Mouse (Mus musculus): ENCODE measurements at regions not wholly inside any gene's neighbourhood (a gene's known extent, or its start where the extent isn't known, plus 50 kb on each side); places are given as distances from the start of the nearest gene placed in this dataset.
A peak's percentile ranks its signal among the peaks of the same experiment; 100 is the strongest.

- no peak for DNase-seq
- TF ChIP-seq CTCF (IDR thresholded peaks at IDR 0.05; ENCODE audit: insufficient read depth, low read length), result no peak
- TF ChIP-seq POLR2A (IDR thresholded peaks at IDR 0.05; ENCODE audit: borderline replicate concordance, extremely low read depth, low read depth, low read length), result no peak
- H3K4me1 ChIP-seq (ENCODE audit: control insufficient read depth, insufficient read depth, low read length), result no peaks in the 10 kb centered on the region
- WGBS, result 77% methylated on average over 7 of the region's 7 CpGs
- no peak overlapping the region for H3K4me3 ChIP-seq (replicated peaks; ENCODE audit: extremely low read depth, low read depth, low read length)
Observed at GRCm38 (mm10) chr17:62546286-62546685, 334.8 kb downstream of the Efna5 start.

- H3K4me1 ChIP-seq (ENCODE audit: control insufficient read depth, insufficient read depth, low read length), result no peaks in the 10 kb centered on the region
- DNase-seq, result no peak
- 33% methylated on average over 9 of the region's 9 CpGs for WGBS
- no peak overlapping the region for H3K4me3 ChIP-seq (replicated peaks; ENCODE audit: extremely low read depth, low read depth, low read length)
- TF ChIP-seq POLR2A (IDR thresholded peaks at IDR 0.05; ENCODE audit: borderline replicate concordance, extremely low read depth, low read depth, low read length) (no peak), CTCF (IDR thresholded peaks at IDR 0.05; ENCODE audit: insufficient read depth, low read length) (no peak)
Observed at GRCm38 (mm10) chr17:62545330-62545729, 335.8 kb downstream of the Efna5 start.

DNA sequence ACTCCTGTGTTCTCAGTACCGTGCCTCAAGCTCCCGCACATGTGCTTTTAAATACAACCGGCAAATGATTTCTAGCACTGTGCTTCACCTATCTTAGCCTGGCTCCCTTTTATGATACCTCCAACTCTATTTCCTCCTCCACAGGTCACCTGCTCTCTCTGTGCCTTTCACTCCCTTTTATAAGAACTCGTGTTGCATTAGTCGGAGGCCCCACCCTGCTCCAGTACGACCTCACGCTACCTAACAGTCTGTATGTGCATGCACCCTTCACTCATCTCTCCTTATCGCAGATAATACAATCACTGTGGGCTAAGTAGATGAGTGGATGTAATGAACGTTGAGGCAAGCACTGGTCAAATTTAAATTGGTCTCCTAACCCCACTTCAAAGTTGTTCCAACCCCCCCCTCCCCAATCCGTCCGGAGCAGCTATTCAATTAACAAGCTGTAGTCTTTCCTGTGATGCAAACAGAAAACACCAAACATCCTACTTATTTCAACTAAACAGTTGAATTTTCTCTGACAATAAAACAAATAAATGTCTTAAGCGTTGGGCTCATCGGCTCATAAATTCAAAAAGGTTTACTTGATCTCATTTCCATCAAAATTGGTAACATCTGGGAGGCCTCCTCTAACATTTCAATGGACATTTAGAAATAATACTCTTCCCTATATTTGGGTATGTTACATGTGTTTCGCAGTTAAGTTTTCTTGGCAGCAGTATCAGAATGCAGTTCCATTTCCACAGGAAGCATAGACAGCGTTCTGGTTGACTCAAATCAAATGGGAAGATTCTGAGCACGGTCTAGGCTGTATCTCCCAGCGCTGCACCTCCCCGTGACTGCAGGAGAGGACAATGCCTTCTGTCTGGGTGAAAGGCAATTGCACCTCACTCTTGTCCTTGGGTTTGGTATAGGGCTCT lies 337.8 kb downstream of the Efna5 start:
- WGBS, result 75% methylated on average over 18 of the region's 18 CpGs
- DNase-seq, result no peak
- no peaks in the 10 kb centered on the region for H3K4me1 ChIP-seq (ENCODE audit: control insufficient read depth, insufficient read depth, low read length)

GRCm38 (mm10) chr17:62529911-62530310 lies 351.2 kb downstream of the Efna5 start:
- DNase-seq, result no peak

More for the DNA sequence above, 337.8 kb downstream of the Efna5 start:
- no peak for TF ChIP-seq POLR2A (IDR thresholded peaks at IDR 0.05; ENCODE audit: borderline replicate concordance, extremely low read depth, low read depth, low read length)
- TF ChIP-seq CTCF (IDR thresholded peaks at IDR 0.05; ENCODE audit: insufficient read depth, low read length), result no peak
- H3K4me3 ChIP-seq (replicated peaks; ENCODE audit: extremely low read depth, low read depth, low read length), result peak overlapping the region; percentile 18

GRCm38 (mm10) chr17:62527556-62527955 lies 353.6 kb downstream of the Efna5 start:
- WGBS, result 71% methylated on average over 2 of the region's 2 CpGs
- Histone ChIP-seq H3K4me1 (ENCODE audit: control insufficient read depth, insufficient read depth, low read length) (no peaks in the 10 kb centered on the region), H3K4me3 (replicated peaks; ENCODE audit: extremely low read depth, low read depth, low read length) (no peak overlapping the region)
- no peak for TF ChIP-seq POLR2A (IDR thresholded peaks at IDR 0.05; ENCODE audit: borderline replicate concordance, extremely low read depth, low read depth, low read length)
- no peak for TF ChIP-seq CTCF (IDR thresholded peaks at IDR 0.05; ENCODE audit: insufficient read depth, low read length)
- no peak for DNase-seq

More at GRCm38 (mm10) chr17:62529911-62530310, 351.2 kb downstream of the Efna5 start:
- WGBS, result 85% methylated on average over 2 of the region's 2 CpGs
- TF ChIP-seq POLR2A (IDR thresholded peaks at IDR 0.05; ENCODE audit: borderline replicate concordance, extremely low read depth, low read depth, low read length), result no peak
- TF ChIP-seq CTCF (IDR thresholded peaks at IDR 0.05; ENCODE audit: insufficient read depth, low read length), result no peak
- H3K4me1 ChIP-seq (ENCODE audit: control insufficient read depth, insufficient read depth, low read length), result no peaks in the 10 kb centered on the region
- no peak overlapping the region for H3K4me3 ChIP-seq (replicated peaks; ENCODE audit: extremely low read depth, low read depth, low read length)

DNA sequence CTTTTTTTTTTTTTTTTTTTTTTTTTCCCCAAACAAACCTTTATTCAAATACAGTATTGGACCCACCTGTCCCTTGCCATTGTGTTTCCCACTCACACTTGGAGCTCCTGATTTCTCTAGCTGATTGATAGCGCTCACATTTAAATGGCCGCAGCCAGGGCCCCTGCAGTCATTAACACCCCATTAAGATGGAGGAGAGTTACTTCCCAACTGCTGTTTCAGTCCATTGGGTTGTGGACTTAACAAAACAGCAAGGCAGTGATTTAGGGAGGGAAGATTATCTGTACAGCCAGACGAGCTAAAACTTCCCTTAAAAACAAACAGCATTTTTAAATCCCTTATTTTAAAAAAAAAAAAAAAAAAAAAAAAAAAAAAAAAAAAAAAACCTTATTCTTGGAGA lies 367.5 kb downstream of the Efna5 start:
- 75% methylated on average over 3 of the region's 3 CpGs for WGBS
- Histone ChIP-seq H3K4me3 (replicated peaks; ENCODE audit: extremely low read depth, low read depth, low read length) (no peak overlapping the region), H3K4me1 (ENCODE audit: control insufficient read depth, insufficient read depth, low read length) (no peaks in the 10 kb centered on the region)
- no peak for DNase-seq
- no peak for TF ChIP-seq POLR2A (IDR thresholded peaks at IDR 0.05; ENCODE audit: borderline replicate concordance, extremely low read depth, low read depth, low read length)

DNA sequence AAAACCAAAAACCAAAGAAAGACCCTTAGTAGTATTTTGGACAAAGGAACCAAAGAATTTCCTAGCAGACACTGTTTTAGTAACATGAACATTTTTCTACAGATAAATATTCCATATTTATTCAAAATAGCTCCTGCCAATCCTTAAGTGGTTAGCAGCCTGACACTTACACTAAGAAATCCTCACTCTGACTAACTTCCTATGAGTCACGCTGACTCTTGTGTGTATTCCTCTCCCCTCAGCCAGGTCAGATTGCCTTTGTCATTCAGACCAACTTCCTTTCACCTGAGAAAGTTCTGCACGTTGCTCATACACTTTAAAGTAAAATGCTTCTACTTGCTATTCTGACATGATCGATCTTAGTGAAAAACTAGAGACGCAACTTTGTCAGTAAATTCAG lies 370.9 kb downstream of the Efna5 start:
- Histone ChIP-seq H3K4me1 (ENCODE audit: control insufficient read depth, insufficient read depth, low read length) (no peaks in the 10 kb centered on the region), H3K4me3 (replicated peaks; ENCODE audit: extremely low read depth, low read depth, low read length) (no peak overlapping the region)
- WGBS, result 72% methylated on average over 4 of the region's 4 CpGs
- no peak for DNase-seq
- no peak for TF ChIP-seq CTCF (IDR thresholded peaks at IDR 0.05; ENCODE audit: insufficient read depth, low read length)

- DNase-seq, result no peak
- WGBS, result 70% methylated on average over 13 of the region's 13 CpGs
Observed at GRCm38 (mm10) chr17:62507766-62508485, 373.2 kb downstream of the Efna5 start.

DNA sequence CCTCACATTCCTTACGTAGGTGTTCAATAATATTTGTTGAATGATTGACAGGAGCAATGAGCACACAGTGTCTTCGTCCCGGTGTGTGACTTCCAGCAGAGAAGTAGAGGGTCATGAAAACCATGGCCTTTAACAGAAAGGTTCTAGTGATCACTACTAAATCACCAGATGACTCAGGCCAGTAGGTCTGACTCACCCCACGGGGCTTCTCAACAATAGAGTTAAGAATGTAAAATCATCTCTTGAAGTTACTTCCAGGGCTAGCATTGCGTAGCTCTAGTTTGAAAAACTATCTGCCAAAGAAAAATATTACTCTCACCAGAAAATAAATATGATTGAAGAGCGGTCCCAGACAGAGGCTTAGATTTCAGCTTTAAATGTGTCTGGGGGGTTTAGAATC lies 376.4 kb downstream of the Efna5 start:
- TF ChIP-seq POLR2A (IDR thresholded peaks at IDR 0.05; ENCODE audit: borderline replicate concordance, extremely low read depth, low read depth, low read length) (no peak), CTCF (IDR thresholded peaks at IDR 0.05; ENCODE audit: insufficient read depth, low read length) (no peak)

More at GRCm38 (mm10) chr17:62507766-62508485, 373.2 kb downstream of the Efna5 start:
- Histone ChIP-seq H3K4me1 (ENCODE audit: control insufficient read depth, insufficient read depth, low read length) (no peaks in the 10 kb centered on the region), H3K4me3 (replicated peaks; ENCODE audit: extremely low read depth, low read depth, low read length) (no peak overlapping the region)
- no peak for TF ChIP-seq POLR2A (IDR thresholded peaks at IDR 0.05; ENCODE audit: borderline replicate concordance, extremely low read depth, low read depth, low read length)
- TF ChIP-seq CTCF (IDR thresholded peaks at IDR 0.05; ENCODE audit: insufficient read depth, low read length), result no peak

More for the DNA sequence above, 376.4 kb downstream of the Efna5 start:
- no peak for DNase-seq
- Histone ChIP-seq H3K4me1 (ENCODE audit: control insufficient read depth, insufficient read depth, low read length) (no peaks in the 10 kb centered on the region), H3K4me3 (replicated peaks; ENCODE audit: extremely low read depth, low read depth, low read length) (no peak overlapping the region)
- WGBS, result 72% methylated on average over 6 of the region's 6 CpGs
